Mouse (Mus musculus): ENCODE data around the gene Ppp1r35. TPM values are rescaled to one million over a fixed set of nuclear protein-coding genes. Genes with fewer than 3 reads are reported as not detected.

The Ppp1r35 gene
- polyA plus RNA-seq (2015; fragmentation: Nextera tagmentation; extraction: Ambion mirVana) = 34.5 and 39.9 TPM in 2 replicates

- Histone ChIP-seq H3K27ac (replicated peaks) (peak within 1 kb of the TSS; percentile 87), H3K4me3 (replicated peaks) (peak within 1 kb of the TSS; percentile 97), H3K4me1 (peaks cover 32% of the 10 kb centered on the region), H3K4me2 (replicated peaks) (peak within 1 kb of the TSS; percentile 91), H3K9me3 (replicated peaks) (no peaks in the 10 kb centered on the region), H3K36me3 (peaks cover 33% of the 10 kb centered on the region), H3K9ac (peak within 1 kb of the TSS; percentile 88), H3K27me3 (no peaks in the 10 kb centered on the region)
- peak; percentile 95 for ATAC-seq (ENCODE audit: insufficient number of reproducible peaks, low FRiP score, low TSS enrichment, low read depth)
- WGBS = under 1% methylated on average over 31 of the region's 31 CpGs
Measured at GRCm38 (mm10) chr5:137778635-137779034, at the start of gene Ppp1r35. Gene Ppp1r35 (plus strand): TSS chr5:137778849.

- Histone ChIP-seq H3K4me1 (peaks cover 24% of the 10 kb centered on the region), H3K36me3 (peaks cover 51% of the 10 kb centered on the region), H3K27ac (replicated peaks) (no peak overlapping the region), H3K9me3 (replicated peaks) (no peaks in the 10 kb centered on the region), H3K27me3 (no peaks in the 10 kb centered on the region), H3K4me2 (replicated peaks) (no peak overlapping the region), H3K9ac (no peak overlapping the region), H3K4me3 (replicated peaks) (no peak overlapping the region)
- 87% methylated on average over 12 of the region's 12 CpGs for WGBS
- no peak for ATAC-seq (ENCODE audit: insufficient number of reproducible peaks, low FRiP score, low TSS enrichment, low read depth)
Measured at GRCm38 (mm10) chr5:137733638-137734288, 44.9 kb upstream of the Ppp1r35 start.

- H3K4me3 ChIP-seq (replicated peaks) = no peak overlapping the region
- no peaks in the 10 kb centered on the region for H3K9me3 ChIP-seq (replicated peaks)
- H3K4me1 ChIP-seq = peaks cover 31% of the 10 kb centered on the region
- no peak overlapping the region for H3K9ac ChIP-seq
- WGBS = 71% methylated on average over 6 of the region's 6 CpGs
- peaks cover 51% of the 10 kb centered on the region for H3K36me3 ChIP-seq
- no peak overlapping the region for H3K27ac ChIP-seq (replicated peaks)
- 0 out of 2 replicates have a peak, but pooled peaks have one; percentile 25 for ATAC-seq (ENCODE audit: insufficient number of reproducible peaks, low FRiP score, low TSS enrichment, low read depth)
- H3K4me2 ChIP-seq (replicated peaks) = no peak overlapping the region
- H3K27me3 ChIP-seq = no peaks in the 10 kb centered on the region
Measured at GRCm38 (mm10) chr5:137734289-137735061, 44.2 kb upstream of the Ppp1r35 start.

- Histone ChIP-seq H3K4me2 (replicated peaks) (no peak overlapping the region), H3K9me3 (replicated peaks) (no peaks in the 10 kb centered on the region), H3K27ac (replicated peaks) (no peak overlapping the region), H3K4me3 (replicated peaks) (no peak overlapping the region), H3K36me3 (peaks cover 40% of the 10 kb centered on the region), H3K4me1 (peaks cover 51% of the 10 kb centered on the region), H3K27me3 (no peaks in the 10 kb centered on the region), H3K9ac (no peak overlapping the region)
- WGBS = 79% methylated on average over 6 of the region's 6 CpGs
- no peak for ATAC-seq (ENCODE audit: insufficient number of reproducible peaks, low FRiP score, low TSS enrichment, low read depth)
Measured at GRCm38 (mm10) chr5:137737400-137737940, 41.2 kb upstream of the Ppp1r35 start.

- Histone ChIP-seq H3K9me3 (replicated peaks) (no peaks in the 10 kb centered on the region), H3K9ac (no peak overlapping the region), H3K4me1 (peaks cover 51% of the 10 kb centered on the region), H3K4me3 (replicated peaks) (no peak overlapping the region), H3K27ac (replicated peaks) (no peak overlapping the region), H3K4me2 (replicated peaks) (no peak overlapping the region), H3K36me3 (peaks cover 32% of the 10 kb centered on the region), H3K27me3 (no peaks in the 10 kb centered on the region)
- 45% methylated on average over 5 of the region's 5 CpGs for WGBS
- ATAC-seq (ENCODE audit: insufficient number of reproducible peaks, low FRiP score, low TSS enrichment, low read depth) = no peak
Measured at GRCm38 (mm10) chr5:137738516-137738915, 40.1 kb upstream of the Ppp1r35 start.

- ATAC-seq (ENCODE audit: insufficient number of reproducible peaks, low FRiP score, low TSS enrichment, low read depth) = no peak
- Histone ChIP-seq H3K4me1 (peaks cover 44% of the 10 kb centered on the region), H3K4me3 (replicated peaks) (peak overlapping the region; percentile 66), H3K27me3 (no peaks in the 10 kb centered on the region), H3K27ac (replicated peaks) (peak overlapping the region; percentile 34; the same call in 1 of the 2 replicates), H3K36me3 (peaks cover 29% of the 10 kb centered on the region), H3K4me2 (replicated peaks) (peak overlapping the region; percentile 94), H3K9me3 (replicated peaks) (no peaks in the 10 kb centered on the region), H3K9ac (no peak overlapping the region)
- WGBS = 48% methylated on average over 9 of the region's 9 CpGs
Measured at GRCm38 (mm10) chr5:137739471-137739870, 39.2 kb upstream of the Ppp1r35 start.

GRCm38 (mm10) chr5:137740506-137740905 lies 38.1 kb upstream of the Ppp1r35 start:
- Histone ChIP-seq H3K27me3 (no peaks in the 10 kb centered on the region), H3K36me3 (peaks cover 21% of the 10 kb centered on the region), H3K4me3 (replicated peaks) (peak overlapping the region; percentile 66), H3K27ac (replicated peaks) (peak overlapping the region; percentile 69), H3K9ac (peak overlapping the region; percentile 57), H3K4me2 (replicated peaks) (peak overlapping the region; percentile 94), H3K9me3 (replicated peaks) (no peaks in the 10 kb centered on the region), H3K4me1 (peaks cover 40% of the 10 kb centered on the region)
- 0 out of 2 replicates have a peak, but pooled peaks have one; percentile 1 for ATAC-seq (ENCODE audit: insufficient number of reproducible peaks, low FRiP score, low TSS enrichment, low read depth)
- 11% methylated on average over 11 of the region's 11 CpGs for WGBS

GRCm38 (mm10) chr5:137741023-137741931 lies 37.4 kb upstream of the Ppp1r35 start, which contains the start of gene Nyap1:
Gene Nyap1 (minus strand): TSS chr5:137741607.
- Histone ChIP-seq H3K27ac (replicated peaks) (peak within 1 kb of the TSS; percentile 83), H3K4me1 (peaks cover 41% of the 10 kb centered on the region), H3K9me3 (replicated peaks) (no peaks in the 10 kb centered on the region), H3K27me3 (no peaks in the 10 kb centered on the region), H3K4me2 (replicated peaks) (peak within 1 kb of the TSS; percentile 94), H3K36me3 (peaks cover 13% of the 10 kb centered on the region), H3K4me3 (replicated peaks) (peak within 1 kb of the TSS; percentile 66), H3K9ac (peak within 1 kb of the TSS; percentile 57)
- under 1% methylated on average over 64 of the region's 71 CpGs for WGBS
- peak; percentile 90 for ATAC-seq (ENCODE audit: insufficient number of reproducible peaks, low FRiP score, low TSS enrichment, low read depth)

GRCm38 (mm10) chr5:137742048-137742447 lies 36.6 kb upstream of the Ppp1r35 start:
- Histone ChIP-seq H3K27ac (replicated peaks) (no peak overlapping the region), H3K4me2 (replicated peaks) (peak overlapping the region; percentile 94), H3K4me1 (peaks cover 41% of the 10 kb centered on the region), H3K4me3 (replicated peaks) (peak overlapping the region; percentile 66; the same call in 1 of the 2 replicates), H3K36me3 (peaks cover 8% of the 10 kb centered on the region), H3K27me3 (no peaks in the 10 kb centered on the region), H3K9me3 (replicated peaks) (no peaks in the 10 kb centered on the region), H3K9ac (no peak overlapping the region)
- 51% methylated on average over 10 of the region's 10 CpGs for WGBS
- no peak for ATAC-seq (ENCODE audit: insufficient number of reproducible peaks, low FRiP score, low TSS enrichment, low read depth)

GRCm38 (mm10) chr5:137742836-137743235 lies 35.8 kb upstream of the Ppp1r35 start:
- peaks cover 3% of the 10 kb centered on the region for H3K36me3 ChIP-seq
- H3K4me2 ChIP-seq (replicated peaks) = no peak overlapping the region
- no peak overlapping the region for H3K9ac ChIP-seq
- 92% methylated on average over 6 of the region's 6 CpGs for WGBS
- no peak overlapping the region for H3K27ac ChIP-seq (replicated peaks)
- H3K4me1 ChIP-seq = peaks cover 47% of the 10 kb centered on the region
- no peak overlapping the region for H3K4me3 ChIP-seq (replicated peaks)
- H3K9me3 ChIP-seq (replicated peaks) = no peaks in the 10 kb centered on the region
- no peak for ATAC-seq (ENCODE audit: insufficient number of reproducible peaks, low FRiP score, low TSS enrichment, low read depth)
- no peaks in the 10 kb centered on the region for H3K27me3 ChIP-seq
